In the genomic region with DNA sequence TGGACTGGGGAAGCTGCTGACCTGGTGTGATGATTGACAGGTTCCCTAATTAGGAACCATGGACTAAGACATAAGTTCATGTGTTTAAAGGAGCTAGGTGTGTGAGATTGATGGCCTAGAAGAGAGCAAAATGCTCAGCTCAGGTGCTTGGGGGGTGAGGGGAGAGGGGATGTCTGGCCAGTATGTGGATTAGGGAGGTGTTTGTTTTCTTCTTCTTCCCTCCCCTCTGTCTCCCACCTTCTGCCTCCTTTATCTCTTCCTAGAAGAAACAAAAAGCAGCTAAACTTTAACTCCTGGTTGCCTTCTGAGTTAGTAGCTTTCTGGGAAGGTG, we compare ENCODE assay signal across 8 mouse cellular contexts.
DNase-seq lines count a peak whose midpoint lies in the region; ATAC-seq and TF ChIP-seq lines count a peak whose summit lies in the region.

No protein-coding gene starts in this region.

- H3K4me1 ChIP-seq in heart, adult 2 months (ENCODE audit: control insufficient read depth, insufficient read depth, low read length): peaks cover 23% of the 10 kb centered on the region
- H3K4me1 ChIP-seq in ES-E14 (ENCODE audit: control insufficient read depth in 2 of 2, insufficient read depth in 2 of 2, low read length in 2 of 2, poor library complexity in 1 of 2): peaks cover 32 to 42% of the 10 kb centered on the region in 2 experiments
- H3K4me1 ChIP-seq in hindbrain, embryonic 13.5 days (replicated peaks): peaks cover 58% of the 10 kb centered on the region
- peaks cover 49% of the 10 kb centered on the region for H3K4me1 ChIP-seq in midbrain, embryonic 13.5 days (replicated peaks)

- intact Hi-C loops in heart, adult 2 months (cut with DNase I): loop anchor here (5.0 kb wide), 1 partner anchor 33 kb away; no protein-coding TSS in a partner anchor
- intact Hi-C loops in heart, postnatal 25 days (cut with DNase I): loop anchor here (5.0 kb wide), 1 partner anchor 38 kb away; no protein-coding TSS in a partner anchor
- intact Hi-C loops in left cerebral cortex, postnatal 36 days (cut with DNase I): no loop called here

- H3K9me3 ChIP-seq in ES-E14 (ENCODE audit: control insufficient read depth, insufficient read depth, low read depth, low read length): no peaks in the 10 kb centered on the region
- H3K9me3 ChIP-seq in hindbrain, embryonic 13.5 days: no peaks in the 10 kb centered on the region
- no peaks in the 10 kb centered on the region for H3K9me3 ChIP-seq in midbrain, embryonic 13.5 days

- TF ChIP-seq CTCF in heart, adult 2 months (IDR thresholded peaks at IDR 0.05): no peak

- H3K4me2 ChIP-seq in hindbrain, embryonic 13.5 days: peak overlapping the region; percentile 47
- peak overlapping the region; percentile 47 for H3K4me2 ChIP-seq in midbrain, embryonic 13.5 days (replicated peaks)

- ATAC-seq in hindbrain, embryonic 13.5 days (ENCODE audit: low FRiP score): peak; percentile 34; the same call in 1 of the 2 replicates
- ATAC-seq in midbrain, embryonic 13.5 days: peak; percentile 67

- no peaks in the 10 kb centered on the region for H3K27me3 ChIP-seq in heart, adult 2 months (ENCODE audit: control insufficient read depth, insufficient read depth, low read length)
- no peaks in the 10 kb centered on the region for H3K27me3 ChIP-seq in hindbrain, embryonic 13.5 days
- no peaks in the 10 kb centered on the region for H3K27me3 ChIP-seq in midbrain, embryonic 13.5 days

- in situ Hi-C loops in ES-E14 (cut with MboI; ENCODE audit: low sequenced_read_pairs in 2 of 2, unreplicated experiment in 2 of 2): no loop called here

- no peak for TF ChIP-seq POLR2A in heart, adult 2 months (IDR thresholded peaks at IDR 0.05; ENCODE audit: insufficient read depth, low read depth, low read length)

- H3K36me3 ChIP-seq in heart, adult 2 months (ENCODE audit: control insufficient read depth, insufficient read depth, low read length): peaks cover 2% of the 10 kb centered on the region; the same call in 1 of the 2 replicates
- no peaks in the 10 kb centered on the region for H3K36me3 ChIP-seq in ES-E14 (ENCODE audit: control insufficient read depth, insufficient read depth, low read length, poor library complexity, severe bottlenecking)
- H3K36me3 ChIP-seq in hindbrain, embryonic 13.5 days: no peaks in the 10 kb centered on the region
- no peaks in the 10 kb centered on the region for H3K36me3 ChIP-seq in midbrain, embryonic 13.5 days

- DNase-seq in heart, adult 2 months: no peak
- DNase-seq in heart, postnatal 25 days (ENCODE audit: low spot score): no peak
- no peak for DNase-seq in ES-E14 (ENCODE audit: low read depth, low spot score)
- DNase-seq in spleen, adult 12 weeks (ENCODE audit: low spot score): no peak
- no peak for DNase-seq in left cerebral cortex, postnatal 36 days (ENCODE audit: low spot score in 2 of 2)
- DNase-seq in gastrocnemius, postnatal 4 days (ENCODE audit: low spot score in 2 of 2): no peak

- H3K9ac ChIP-seq in heart, adult 2 months (ENCODE audit: low read depth, low read length): peak overlapping the region; percentile 27; the same call in 1 of the 2 replicates
- H3K9ac ChIP-seq in ES-E14 (ENCODE audit: insufficient read depth, low read depth, low read length, poor library complexity, severe bottlenecking): peak overlapping the region; percentile 62
- peak overlapping the region; percentile 62 for H3K9ac ChIP-seq in hindbrain, embryonic 13.5 days
- peak overlapping the region; percentile 40 for H3K9ac ChIP-seq in midbrain, embryonic 13.5 days (replicated peaks)

- no peak overlapping the region for H3K4me3 ChIP-seq in heart, adult 2 months
- H3K4me3 ChIP-seq in ES-E14 (ENCODE audit: insufficient read depth in 1 of 2, low read depth in 1 of 2, low read length in 2 of 2, poor library complexity in 1 of 2, severe bottlenecking in 1 of 2): peak overlapping the region; percentile 34 to 53
- peak overlapping the region; percentile 11; the same call in 1 of the 2 replicates for H3K4me3 ChIP-seq in hindbrain, embryonic 13.5 days
- H3K4me3 ChIP-seq in midbrain, embryonic 13.5 days (replicated peaks): peak overlapping the region; percentile 11

- H3K27ac ChIP-seq in heart, adult 2 months: no peak overlapping the region
- peak overlapping the region; percentile 98 for H3K27ac ChIP-seq in ES-E14 (ENCODE audit: insufficient read depth, low read depth, low read length, poor library complexity, severe bottlenecking)
- H3K27ac ChIP-seq in hindbrain, embryonic 13.5 days: peak overlapping the region; percentile 85
- peak overlapping the region; percentile 84 for H3K27ac ChIP-seq in midbrain, embryonic 13.5 days

- H3K79me2 ChIP-seq in heart, adult 2 months (replicated peaks; ENCODE audit: control insufficient read depth, insufficient read depth, low read length): no peaks in the 10 kb centered on the region

- no peak for TF ChIP-seq EP300 in heart, adult 2 months (IDR thresholded peaks at IDR 0.05; ENCODE audit: insufficient read depth, low read depth, low read length)

TF ChIP-seq in ES-E14, 5 proteins besides CTCF, POLR2A, EP300 and RAD21:
- TF ChIP-seq CHD2 (IDR thresholded peaks at IDR 0.05; ENCODE audit: low read depth, low read length) (0 out of 2 replicates have a peak, but pooled peaks have one; percentile 6), HCFC1 (IDR thresholded peaks at IDR 0.05; ENCODE audit: borderline replicate concordance, insufficient read depth, low read length) (no peak)
